Mouse (Mus musculus): ENCODE measurements around the gene Slfn4. TPM values are rescaled to one million over a fixed set of nuclear protein-coding genes. Genes with fewer than 3 reads are reported as not detected.

Slfn4 gene
- total RNA-seq, 2 experiments from 2014 or later = not detected

Other genes with a start within 250 kb of the Slfn4 start
- gene Slfn5, start 223.8 kb upstream of the Slfn4 start, total RNA-seq (2021) = 1 to 10 TPM; 4.0 to 5.0 TPM
- gene Slfn9, start 183.4 kb upstream of the Slfn4 start, total RNA-seq (2021) = under 1 TPM; 0.42 to 0.63 TPM
- gene Slfn8, start 154.4 kb upstream of the Slfn4 start, total RNA-seq (2021) = under 1 TPM; 0.36 to 0.62 TPM
- gene Slfn2, start 110.1 kb upstream of the Slfn4 start, total RNA-seq (2021) = 1 to 10 TPM in 1 of 2 experiments, under 1 TPM in 1; 0.78 to 1.3 TPM
- gene Slfn1, start 58.3 kb upstream of the Slfn4 start, total RNA-seq (2021) = not detected
- under 1 TPM; 0.23 to 0.31 TPM for gene Slfn3, start 16.1 kb downstream of the Slfn4 start, total RNA-seq (2021)
- gene Slfn14, start 111.5 kb downstream of the Slfn4 start, total RNA-seq (2021) = not detected
- 100 to 1,000 TPM; 304 to 324 TPM for gene Ap2b1, start 123.8 kb downstream of the Slfn4 start, total RNA-seq (2021)
- gene Pex12, start 127.4 kb downstream of the Slfn4 start, total RNA-seq (2021) = 10 to 100 TPM in 1 of 2 experiments, 1 to 10 TPM in 1; 9.7 to 11.1 TPM
- 100 to 1,000 TPM; 229 to 234 TPM for gene Rasl10b, start 234.0 kb downstream of the Slfn4 start, total RNA-seq (2021)

All from left cerebral cortex, postnatal 14 days (tissue).